Mouse (Mus musculus): ENCODE measurements at regions not wholly inside any gene's neighbourhood (a gene's known extent, or its start where the extent isn't known, plus 50 kb on each side); places are given as distances from the start of the nearest gene placed in this dataset.

- WGBS = 89% methylated on average over 4 of the region's 4 CpGs
- Histone ChIP-seq H3K27me3 (no peaks in the 10 kb centered on the region), H3K4me3 (no peak overlapping the region), H3K9ac (no peak overlapping the region), H3K4me2 (replicated peaks) (no peak overlapping the region), H3K9me3 (no peaks in the 10 kb centered on the region; the same call in 1 of the 2 replicates), H3K4me1 (no peaks in the 10 kb centered on the region), H3K27ac (no peak overlapping the region), H3K36me3 (no peaks in the 10 kb centered on the region)
- no peak for ATAC-seq (ENCODE audit: low FRiP score, low read depth)
Measured at GRCm38 (mm10) chr2:45901892-45902291, 784.7 kb upstream of the Zeb2 start.

GRCm38 (mm10) chr2:45884680-45885079 is 767.5 kb upstream of the Zeb2 start:
- WGBS = 74% methylated on average over 3 of the region's 3 CpGs

GRCm38 (mm10) chr2:45878656-45879055 is 761.5 kb upstream of the Zeb2 start:
- Histone ChIP-seq H3K36me3 (no peaks in the 10 kb centered on the region), H3K27me3 (no peaks in the 10 kb centered on the region), H3K27ac (no peak overlapping the region), H3K9me3 (no peaks in the 10 kb centered on the region), H3K9ac (no peak overlapping the region), H3K4me2 (replicated peaks) (no peak overlapping the region), H3K4me1 (no peaks in the 10 kb centered on the region), H3K4me3 (no peak overlapping the region)
- no peak for ATAC-seq (ENCODE audit: low FRiP score, low read depth)

More at GRCm38 (mm10) chr2:45884680-45885079, 767.5 kb upstream of the Zeb2 start:
- Histone ChIP-seq H3K4me2 (replicated peaks) (no peak overlapping the region), H3K4me3 (no peak overlapping the region), H3K36me3 (no peaks in the 10 kb centered on the region), H3K9ac (no peak overlapping the region), H3K27me3 (no peaks in the 10 kb centered on the region), H3K27ac (no peak overlapping the region), H3K9me3 (no peaks in the 10 kb centered on the region), H3K4me1 (no peaks in the 10 kb centered on the region)
- ATAC-seq (ENCODE audit: low FRiP score, low read depth) = 0 out of 2 replicates have a peak, but pooled peaks have one; percentile 15

GRCm38 (mm10) chr2:45859901-45860331 is 742.7 kb upstream of the Zeb2 start:
- H3K4me3 ChIP-seq = no peak overlapping the region
- no peaks in the 10 kb centered on the region for H3K27me3 ChIP-seq
- no peak overlapping the region for H3K27ac ChIP-seq
- 64% methylated on average over 4 of the region's 4 CpGs for WGBS
- H3K36me3 ChIP-seq = no peaks in the 10 kb centered on the region
- H3K9ac ChIP-seq = no peak overlapping the region
- no peaks in the 10 kb centered on the region for H3K9me3 ChIP-seq
- no peaks in the 10 kb centered on the region for H3K4me1 ChIP-seq
- ATAC-seq (ENCODE audit: low FRiP score, low read depth) = peak; percentile 36
- H3K4me2 ChIP-seq (replicated peaks) = no peak overlapping the region

GRCm38 (mm10) chr2:45859445-45859844 is 742.2 kb upstream of the Zeb2 start:
- no peak overlapping the region for H3K4me2 ChIP-seq (replicated peaks)
- H3K9ac ChIP-seq = no peak overlapping the region
- H3K27ac ChIP-seq = no peak overlapping the region
- WGBS = 72% methylated on average over 6 of the region's 6 CpGs
- no peak overlapping the region for H3K4me3 ChIP-seq
- H3K4me1 ChIP-seq = no peaks in the 10 kb centered on the region
- no peaks in the 10 kb centered on the region for H3K9me3 ChIP-seq
- no peaks in the 10 kb centered on the region for H3K36me3 ChIP-seq
- H3K27me3 ChIP-seq = no peaks in the 10 kb centered on the region
- no peak for ATAC-seq (ENCODE audit: low FRiP score, low read depth)

- no peak overlapping the region for H3K9ac ChIP-seq
- H3K36me3 ChIP-seq = no peaks in the 10 kb centered on the region
- 90% methylated on average over 6 of the region's 6 CpGs for WGBS
- no peaks in the 10 kb centered on the region for H3K9me3 ChIP-seq
- H3K4me2 ChIP-seq (replicated peaks) = no peak overlapping the region
- no peak overlapping the region for H3K27ac ChIP-seq
- no peaks in the 10 kb centered on the region for H3K4me1 ChIP-seq
- no peaks in the 10 kb centered on the region for H3K27me3 ChIP-seq
- H3K4me3 ChIP-seq = no peak overlapping the region
- no peak for ATAC-seq (ENCODE audit: low FRiP score, low read depth)
Measured at GRCm38 (mm10) chr2:45850018-45850605, 732.9 kb upstream of the Zeb2 start.

GRCm38 (mm10) chr2:45840389-45840788 is 723.2 kb upstream of the Zeb2 start:
- Histone ChIP-seq H3K4me2 (replicated peaks) (no peak overlapping the region), H3K36me3 (no peaks in the 10 kb centered on the region), H3K9me3 (no peaks in the 10 kb centered on the region), H3K27ac (no peak overlapping the region), H3K27me3 (no peaks in the 10 kb centered on the region), H3K4me1 (no peaks in the 10 kb centered on the region), H3K9ac (no peak overlapping the region), H3K4me3 (no peak overlapping the region)
- ATAC-seq (ENCODE audit: low FRiP score, low read depth) = no peak

- 78% methylated on average over 6 of the region's 6 CpGs for WGBS
- no peak for ATAC-seq (ENCODE audit: low FRiP score, low read depth)
Measured at GRCm38 (mm10) chr2:45836546-45837221, 719.5 kb upstream of the Zeb2 start.

GRCm38 (mm10) chr2:45817945-45818719 is 700.9 kb upstream of the Zeb2 start:
- WGBS = 80% methylated on average over 8 of the region's 8 CpGs
- Histone ChIP-seq H3K9ac (no peak overlapping the region), H3K27ac (no peak overlapping the region), H3K27me3 (no peaks in the 10 kb centered on the region), H3K4me2 (replicated peaks) (no peak overlapping the region), H3K36me3 (no peaks in the 10 kb centered on the region), H3K4me1 (no peaks in the 10 kb centered on the region), H3K9me3 (no peaks in the 10 kb centered on the region), H3K4me3 (no peak overlapping the region)
- ATAC-seq (ENCODE audit: low FRiP score, low read depth) = no peak

More at GRCm38 (mm10) chr2:45836546-45837221, 719.5 kb upstream of the Zeb2 start:
- Histone ChIP-seq H3K4me1 (no peaks in the 10 kb centered on the region), H3K9me3 (no peaks in the 10 kb centered on the region), H3K4me2 (replicated peaks) (no peak overlapping the region), H3K27ac (no peak overlapping the region), H3K27me3 (no peaks in the 10 kb centered on the region), H3K9ac (no peak overlapping the region), H3K4me3 (no peak overlapping the region), H3K36me3 (no peaks in the 10 kb centered on the region)

GRCm38 (mm10) chr2:45814741-45815140 is 697.5 kb upstream of the Zeb2 start:
- WGBS = 91% methylated on average over 4 of the region's 4 CpGs
- ATAC-seq (ENCODE audit: low FRiP score, low read depth) = no peak
- H3K27ac ChIP-seq = no peak overlapping the region

GRCm38 (mm10) chr2:45805329-45805728 is 688.1 kb upstream of the Zeb2 start:
- Histone ChIP-seq H3K36me3 (no peaks in the 10 kb centered on the region), H3K4me1 (no peaks in the 10 kb centered on the region), H3K27ac (no peak overlapping the region), H3K27me3 (no peaks in the 10 kb centered on the region), H3K9ac (no peak overlapping the region), H3K9me3 (no peaks in the 10 kb centered on the region), H3K4me3 (no peak overlapping the region), H3K4me2 (replicated peaks) (no peak overlapping the region)
- 51% methylated on average over 2 of the region's 2 CpGs for WGBS
- ATAC-seq (ENCODE audit: low FRiP score, low read depth) = no peak

More at GRCm38 (mm10) chr2:45814741-45815140, 697.5 kb upstream of the Zeb2 start:
- no peaks in the 10 kb centered on the region for H3K27me3 ChIP-seq
- no peak overlapping the region for H3K9ac ChIP-seq
- no peak overlapping the region for H3K4me3 ChIP-seq
- no peaks in the 10 kb centered on the region for H3K36me3 ChIP-seq
- no peaks in the 10 kb centered on the region for H3K9me3 ChIP-seq
- H3K4me2 ChIP-seq (replicated peaks) = no peak overlapping the region
- H3K4me1 ChIP-seq = no peaks in the 10 kb centered on the region

- H3K4me3 ChIP-seq = no peak overlapping the region
- no peak overlapping the region for H3K27ac ChIP-seq
- H3K9me3 ChIP-seq = no peaks in the 10 kb centered on the region
- ATAC-seq (ENCODE audit: low FRiP score, low read depth) = no peak
- no peaks in the 10 kb centered on the region for H3K36me3 ChIP-seq
- no peaks in the 10 kb centered on the region; the same call in 1 of the 2 replicates for H3K27me3 ChIP-seq
- no peak overlapping the region for H3K9ac ChIP-seq
- H3K4me2 ChIP-seq (replicated peaks) = no peak overlapping the region
- H3K4me1 ChIP-seq = no peaks in the 10 kb centered on the region
- WGBS = 78% methylated on average over 2 of the region's 2 CpGs
Measured at GRCm38 (mm10) chr2:45800131-45800530, 682.9 kb upstream of the Zeb2 start.
